Mouse (Mus musculus): Measurements from ENCODE around the gene Ece1. TPM values are rescaled to one million over a fixed set of nuclear protein-coding genes. Genes with fewer than 3 reads are reported as not detected.
A peak's percentile ranks its signal among the peaks of the same experiment; 100 is the strongest.

Gene Ece1
- polyA plus RNA-seq, 1 experiment from 2014 or later: 49.1 TPM

DNA sequence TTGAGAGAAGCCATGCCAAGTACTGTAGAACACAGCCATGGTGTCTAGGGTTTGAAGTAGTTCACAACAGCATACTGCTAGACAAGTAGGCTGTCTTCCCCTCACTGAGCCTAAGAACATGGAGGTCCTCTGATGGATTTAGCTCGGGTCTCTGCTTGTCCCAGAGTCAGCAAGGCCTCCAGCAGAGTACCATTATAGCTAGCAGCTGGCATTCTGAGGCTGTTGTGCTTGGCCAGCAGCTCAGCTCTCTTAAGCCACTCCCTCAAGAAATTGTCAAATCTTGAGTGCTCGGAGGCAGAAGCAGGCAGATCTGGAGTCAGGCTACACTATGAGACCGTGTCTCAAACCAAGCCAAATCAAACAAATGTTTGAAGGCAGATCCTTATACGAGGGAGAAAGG lies 136.2 kb downstream of the Ece1 start:
- Histone ChIP-seq H3K36me3 (ENCODE audit: control insufficient read depth, insufficient read depth) (peaks cover 34% of the 10 kb centered on the region), H3K4me1 (replicated peaks; ENCODE audit: control insufficient read depth, insufficient read depth, low read length) (peaks cover 2% of the 10 kb centered on the region; the same call in 1 of the 2 replicates), H3K4me2 (replicated peaks; ENCODE audit: low read depth) (no peak overlapping the region), H3K27me3 (replicated peaks; ENCODE audit: control insufficient read depth, insufficient read depth, low read length) (no peaks in the 10 kb centered on the region), H3K27ac (ENCODE audit: low read depth, low read length) (no peak overlapping the region), H3K4me3 (ENCODE audit: low read depth, low read length) (no peak overlapping the region), H3K9me3 (ENCODE audit: control insufficient read depth) (no peaks in the 10 kb centered on the region), H3K9ac (ENCODE audit: low read depth, low read length) (no peak overlapping the region)
- 72% methylated on average over 4 of the region's 4 CpGs for WGBS
- TF ChIP-seq CTCF (IDR thresholded peaks at IDR 0.05; ENCODE audit: low read depth): no peak
- ATAC-seq: no peak

GRCm38 (mm10) chr4:138000682-138001081 lies 138.6 kb downstream of the Ece1 start:
- Histone ChIP-seq H3K4me1 (replicated peaks; ENCODE audit: control insufficient read depth, insufficient read depth, low read length) (peaks cover 2% of the 10 kb centered on the region; the same call in 1 of the 2 replicates), H3K9me3 (ENCODE audit: control insufficient read depth) (no peaks in the 10 kb centered on the region), H3K27ac (ENCODE audit: low read depth, low read length) (no peak overlapping the region), H3K27me3 (replicated peaks; ENCODE audit: control insufficient read depth, insufficient read depth, low read length) (no peaks in the 10 kb centered on the region), H3K4me3 (ENCODE audit: low read depth, low read length) (no peak overlapping the region), H3K36me3 (ENCODE audit: control insufficient read depth, insufficient read depth) (peaks cover 45% of the 10 kb centered on the region), H3K4me2 (replicated peaks; ENCODE audit: low read depth) (no peak overlapping the region), H3K9ac (ENCODE audit: low read depth, low read length) (peak overlapping the region; percentile 7; the same call in 1 of the 2 replicates)
- 25% methylated on average over 7 of the region's 7 CpGs for WGBS
- TF ChIP-seq CTCF (IDR thresholded peaks at IDR 0.05; ENCODE audit: low read depth): no peak
- ATAC-seq: no peak

DNA sequence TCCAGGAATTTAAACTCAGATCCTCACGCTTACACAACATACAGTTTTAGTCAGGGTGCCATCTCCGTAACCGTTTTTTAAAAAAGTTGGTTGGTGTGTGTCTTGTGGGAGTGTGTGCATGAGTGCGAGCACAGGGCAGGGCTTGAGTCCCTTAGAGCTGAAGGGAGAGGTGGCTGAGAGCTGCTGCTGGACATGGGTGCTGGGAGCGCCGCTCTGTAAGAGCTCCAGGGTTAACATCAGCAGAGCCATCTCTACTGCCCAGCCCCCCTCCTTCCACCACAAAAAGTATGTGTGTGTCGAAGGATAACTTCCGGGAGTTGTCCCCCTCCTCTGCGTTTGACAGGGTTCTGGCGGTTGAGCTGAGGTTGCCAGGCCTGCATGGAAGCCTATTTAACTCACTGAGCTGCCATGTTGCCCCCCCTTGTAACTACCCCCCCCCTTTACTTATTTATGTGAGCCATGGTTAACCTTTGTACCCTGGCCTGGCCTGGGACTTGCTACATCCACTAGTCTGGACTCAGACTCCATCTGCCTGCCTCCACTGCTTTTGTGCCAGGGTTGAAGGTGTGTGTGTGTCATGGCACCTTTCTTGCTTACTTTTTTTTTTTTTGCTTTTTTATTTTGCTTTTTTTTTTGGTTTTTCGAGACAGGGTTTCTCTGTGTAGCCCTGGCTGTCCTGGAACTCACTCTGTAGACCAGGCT lies 142.0 kb downstream of the Ece1 start:
- H3K9ac ChIP-seq (ENCODE audit: low read depth, low read length): no peak overlapping the region
- peaks cover 38% of the 10 kb centered on the region for H3K36me3 ChIP-seq (ENCODE audit: control insufficient read depth, insufficient read depth)
- H3K27ac ChIP-seq (ENCODE audit: low read depth, low read length): no peak overlapping the region
- H3K27me3 ChIP-seq (replicated peaks; ENCODE audit: control insufficient read depth, insufficient read depth, low read length): no peaks in the 10 kb centered on the region
- H3K9me3 ChIP-seq (ENCODE audit: control insufficient read depth): no peaks in the 10 kb centered on the region
- TF ChIP-seq CTCF (IDR thresholded peaks at IDR 0.05; ENCODE audit: low read depth): no peak
- no peak overlapping the region for H3K4me2 ChIP-seq (replicated peaks; ENCODE audit: low read depth)
- no peak overlapping the region for H3K4me3 ChIP-seq (ENCODE audit: low read depth, low read length)
- 80% methylated on average over 11 of the region's 11 CpGs for WGBS
- H3K4me1 ChIP-seq (replicated peaks; ENCODE audit: control insufficient read depth, insufficient read depth, low read length): 0 out of 2 replicates have a peak, but pooled peaks cover 2% of the 10 kb centered on the region
- ATAC-seq: peak; percentile 53; the same call in 1 of the 2 replicates

- WGBS: 94% methylated on average over 1 of the region's 1 CpGs
- TF ChIP-seq CTCF (IDR thresholded peaks at IDR 0.05; ENCODE audit: low read depth): no peak
- no peaks in the 10 kb centered on the region for H3K4me1 ChIP-seq (replicated peaks; ENCODE audit: control insufficient read depth, insufficient read depth, low read length)
- no peak overlapping the region for H3K9ac ChIP-seq (ENCODE audit: low read depth, low read length)
- H3K4me3 ChIP-seq (ENCODE audit: low read depth, low read length): no peak overlapping the region
- no peak for ATAC-seq
- no peak overlapping the region for H3K27ac ChIP-seq (ENCODE audit: low read depth, low read length)
- H3K4me2 ChIP-seq (replicated peaks; ENCODE audit: low read depth): no peak overlapping the region
- H3K9me3 ChIP-seq (ENCODE audit: control insufficient read depth): no peaks in the 10 kb centered on the region
- peaks cover 37% of the 10 kb centered on the region; the same call in 1 of the 2 replicates for H3K36me3 ChIP-seq (ENCODE audit: control insufficient read depth, insufficient read depth)
- H3K27me3 ChIP-seq (replicated peaks; ENCODE audit: control insufficient read depth, insufficient read depth, low read length): no peaks in the 10 kb centered on the region
These were observed 143.7 kb downstream of the Ece1 start for GRCm38 (mm10) chr4:138005781-138006180.

DNA sequence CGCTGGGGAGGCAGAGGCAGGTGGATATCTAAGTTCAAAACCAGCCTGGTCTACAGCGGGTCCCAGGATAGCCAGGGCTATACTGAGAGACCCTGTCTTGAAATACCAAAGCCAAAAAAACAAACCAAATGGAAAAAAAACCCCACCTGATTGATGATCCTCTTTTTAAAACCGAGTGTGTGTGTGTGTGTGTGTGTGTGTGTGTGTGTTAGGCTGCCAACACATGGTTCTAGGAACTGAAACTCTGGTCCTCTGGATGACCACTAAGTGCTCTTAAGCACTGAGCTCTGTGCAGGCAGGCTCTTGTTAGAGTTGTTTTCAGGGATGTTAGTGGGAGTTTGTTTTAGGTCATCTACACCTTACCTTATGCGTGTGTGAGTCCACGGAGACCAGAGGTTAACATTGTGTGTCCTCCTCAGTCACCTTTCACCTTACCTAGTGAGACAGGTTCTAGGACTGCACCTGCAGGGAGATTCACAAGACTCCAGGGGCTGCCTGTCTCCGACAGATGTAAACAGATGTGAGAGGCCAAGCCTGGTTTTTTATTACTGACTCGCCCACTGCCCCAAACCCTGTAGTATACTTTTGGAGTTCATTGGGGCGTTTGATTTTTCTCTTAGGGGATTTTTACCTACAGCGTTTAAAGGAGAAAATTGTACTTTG lies 145.0 kb downstream of the Ece1 start:
- 73% methylated on average over 9 of the region's 9 CpGs for WGBS
- Histone ChIP-seq H3K36me3 (ENCODE audit: control insufficient read depth, insufficient read depth) (peaks cover 47% of the 10 kb centered on the region; the same call in 1 of the 2 replicates), H3K27me3 (replicated peaks; ENCODE audit: control insufficient read depth, insufficient read depth, low read length) (no peaks in the 10 kb centered on the region), H3K4me2 (replicated peaks; ENCODE audit: low read depth) (no peak overlapping the region), H3K4me1 (replicated peaks; ENCODE audit: control insufficient read depth, insufficient read depth, low read length) (no peaks in the 10 kb centered on the region), H3K4me3 (ENCODE audit: low read depth, low read length) (no peak overlapping the region), H3K9me3 (ENCODE audit: control insufficient read depth) (no peaks in the 10 kb centered on the region), H3K9ac (ENCODE audit: low read depth, low read length) (no peak overlapping the region), H3K27ac (ENCODE audit: low read depth, low read length) (no peak overlapping the region)
- TF ChIP-seq CTCF (IDR thresholded peaks at IDR 0.05; ENCODE audit: low read depth): no peak
- ATAC-seq: no peak

DNA sequence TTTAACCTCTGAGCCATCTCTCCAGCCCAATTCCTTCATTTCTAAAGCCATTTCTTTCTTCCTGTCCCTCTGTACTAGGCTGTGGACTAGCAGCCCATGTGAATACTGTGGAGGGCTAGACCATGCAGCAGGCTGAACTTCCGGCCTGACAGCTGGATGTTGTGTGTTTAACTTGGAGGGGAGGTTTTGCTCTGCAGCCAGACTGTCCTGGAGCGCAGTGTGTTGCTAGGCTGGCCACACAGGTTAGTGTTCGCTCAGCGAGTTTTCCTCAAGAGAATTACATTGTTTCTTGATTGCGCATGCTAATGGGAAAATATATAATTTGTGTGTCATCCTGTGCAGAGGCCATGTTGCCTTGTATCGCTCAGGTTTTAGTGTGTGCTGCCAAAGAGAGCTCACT lies 146.6 kb downstream of the Ece1 start:
- 84% methylated on average over 6 of the region's 6 CpGs for WGBS
- no peaks in the 10 kb centered on the region for H3K9me3 ChIP-seq (ENCODE audit: control insufficient read depth)
- peaks cover 47% of the 10 kb centered on the region; the same call in 1 of the 2 replicates for H3K36me3 ChIP-seq (ENCODE audit: control insufficient read depth, insufficient read depth)
- no peak for TF ChIP-seq CTCF (IDR thresholded peaks at IDR 0.05; ENCODE audit: low read depth)
- H3K4me2 ChIP-seq (replicated peaks; ENCODE audit: low read depth): no peak overlapping the region
- no peak for ATAC-seq
- H3K27me3 ChIP-seq (replicated peaks; ENCODE audit: control insufficient read depth, insufficient read depth, low read length): no peaks in the 10 kb centered on the region
- no peak overlapping the region for H3K4me3 ChIP-seq (ENCODE audit: low read depth, low read length)
- H3K9ac ChIP-seq (ENCODE audit: low read depth, low read length): no peak overlapping the region
- H3K27ac ChIP-seq (ENCODE audit: low read depth, low read length): no peak overlapping the region
- H3K4me1 ChIP-seq (replicated peaks; ENCODE audit: control insufficient read depth, insufficient read depth, low read length): no peaks in the 10 kb centered on the region
